ENCODE assay signal across 8 mouse cellular contexts in the genomic region with DNA sequence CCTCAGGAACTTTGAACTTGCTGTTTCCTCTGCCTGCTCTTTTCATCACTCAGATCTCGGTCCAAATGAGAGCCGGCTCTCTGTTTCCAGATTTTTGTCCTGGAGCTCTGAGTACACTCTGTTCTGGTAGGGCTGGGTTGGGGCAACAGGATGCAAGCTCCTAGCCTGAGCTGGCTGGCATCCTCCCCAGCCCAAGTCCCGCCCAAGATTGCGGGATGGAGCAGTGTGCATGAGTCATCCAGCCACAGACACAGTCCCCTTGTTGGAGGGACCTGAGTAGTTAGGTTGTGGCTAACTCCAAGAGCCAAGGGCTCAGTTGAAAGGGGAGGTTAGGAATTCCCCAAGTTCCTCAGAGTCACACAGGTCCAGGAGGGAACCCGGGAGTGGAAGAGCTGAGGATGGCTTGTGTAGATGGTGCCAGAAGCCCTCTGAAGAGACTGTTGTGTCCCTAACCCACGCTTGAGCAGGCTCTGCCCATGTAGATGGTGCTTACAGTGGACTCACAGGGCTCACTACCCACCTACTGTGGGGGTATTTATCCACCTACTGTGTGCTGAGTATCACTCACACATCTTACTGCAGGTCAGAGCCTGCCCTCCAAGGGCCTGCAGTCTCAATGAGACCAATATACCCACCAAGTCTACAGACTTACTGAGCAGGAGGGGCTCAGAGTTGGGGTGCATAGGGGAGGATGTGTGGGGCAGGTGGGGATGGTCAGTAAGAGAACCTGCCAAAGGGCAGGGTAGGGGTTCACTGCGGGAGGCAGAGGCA. TPM values are rescaled to one million over a fixed set of nuclear protein-coding genes. Genes with fewer than 3 reads are reported as not detected.
DNase-seq lines count a peak whose midpoint lies in the region; ATAC-seq and TF ChIP-seq lines count a peak whose summit lies in the region.

No protein-coding gene starts in this region.

- H3K79me2 ChIP-seq in macrophage (ENCODE audit: inconsistent target) = no peaks in the 10 kb centered on the region

- no peaks in the 10 kb centered on the region for H3K36me3 ChIP-seq in limb, embryonic 14.5 days (ENCODE audit: control insufficient read depth, insufficient read depth, low read length)
- no peaks in the 10 kb centered on the region for H3K36me3 ChIP-seq in limb, embryonic 10.5 days
- H3K36me3 ChIP-seq in heart, embryonic 16.5 days (ENCODE audit: control insufficient read depth, insufficient read depth) = no peaks in the 10 kb centered on the region
- H3K36me3 ChIP-seq in macrophage (ENCODE audit: inconsistent target) = no peaks in the 10 kb centered on the region
- no peaks in the 10 kb centered on the region for H3K36me3 ChIP-seq in forebrain, embryonic 14.5 days (ENCODE audit: control insufficient read depth, insufficient read depth, low read length)
- H3K36me3 ChIP-seq in midbrain, embryonic 13.5 days = no peaks in the 10 kb centered on the region

- H3K27ac ChIP-seq in limb, embryonic 14.5 days (replicated peaks; ENCODE audit: low read depth, low read length) = 0 out of 2 replicates have a peak overlapping the region, but pooled peaks have one; percentile 13
- H3K27ac ChIP-seq in limb, embryonic 10.5 days = no peak overlapping the region
- H3K27ac ChIP-seq in heart, embryonic 16.5 days (ENCODE audit: low read length) = no peak overlapping the region
- peak overlapping the region; percentile 40 for H3K27ac ChIP-seq in macrophage
- H3K27ac ChIP-seq in forebrain, embryonic 14.5 days (ENCODE audit: low read depth, low read length) = no peak overlapping the region
- no peak overlapping the region for H3K27ac ChIP-seq in midbrain, embryonic 13.5 days

- H3K27me3 ChIP-seq in limb, embryonic 14.5 days (ENCODE audit: control insufficient read depth, insufficient read depth, low read length) = no peaks in the 10 kb centered on the region
- no peaks in the 10 kb centered on the region for H3K27me3 ChIP-seq in limb, embryonic 10.5 days (ENCODE audit: low read depth, poor library complexity, severe bottlenecking)
- no peaks in the 10 kb centered on the region for H3K27me3 ChIP-seq in heart, embryonic 16.5 days (ENCODE audit: control insufficient read depth, insufficient read depth, low read length)
- no peaks in the 10 kb centered on the region for H3K27me3 ChIP-seq in forebrain, embryonic 14.5 days (replicated peaks; ENCODE audit: control insufficient read depth, insufficient read depth, low read length)
- H3K27me3 ChIP-seq in midbrain, embryonic 13.5 days = no peaks in the 10 kb centered on the region

- no peak for TF ChIP-seq POLR2A in limb, embryonic 14.5 days (IDR thresholded peaks at IDR 0.05; ENCODE audit: borderline replicate concordance, extremely low read depth, insufficient read depth, insufficient read length)

- WGBS in limb, embryonic 14.5 days = 86% methylated on average over 7 of the region's 7 CpGs
- 85% methylated on average over 7 of the region's 7 CpGs for WGBS in limb, embryonic 10.5 days
- 62% methylated on average over 7 of the region's 7 CpGs for WGBS in heart, embryonic 16.5 days
- 42% methylated on average over 6 of the region's 7 CpGs for WGBS in macrophage (ENCODE audit: missing documents)
- 85% methylated on average over 7 of the region's 7 CpGs for WGBS in forebrain, embryonic 14.5 days
- 87% methylated on average over 7 of the region's 7 CpGs for WGBS in midbrain, embryonic 13.5 days

- no peak for ATAC-seq in limb, embryonic 14.5 days (ENCODE audit: low FRiP score, low read depth)
- ATAC-seq in heart, embryonic 16.5 days (replicated peaks; ENCODE audit: extremely low read depth, insufficient read depth, low FRiP score) = 0 out of 2 replicates have a peak, but pooled peaks have one; percentile 45
- ATAC-seq in forebrain, embryonic 14.5 days = no peak
- ATAC-seq in megakaryocyte-erythroid progenitor cell, adult 5-6 weeks (replicated peaks; ENCODE audit: low FRiP score, low TSS enrichment, poor library complexity, severe bottlenecking) = no peak
- ATAC-seq in midbrain, embryonic 13.5 days = no peak

- H3K9ac ChIP-seq in limb, embryonic 14.5 days (ENCODE audit: low read depth, low read length, severe bottlenecking) = no peak overlapping the region
- no peak overlapping the region for H3K9ac ChIP-seq in heart, embryonic 16.5 days (ENCODE audit: low read length)
- H3K9ac ChIP-seq in forebrain, embryonic 14.5 days (ENCODE audit: low read length) = no peak overlapping the region
- H3K9ac ChIP-seq in midbrain, embryonic 13.5 days (replicated peaks) = no peak overlapping the region

- no peaks in the 10 kb centered on the region for H3K4me1 ChIP-seq in limb, embryonic 14.5 days (ENCODE audit: control insufficient read depth, insufficient read depth, low read length)
- no peaks in the 10 kb centered on the region for H3K4me1 ChIP-seq in limb, embryonic 10.5 days
- H3K4me1 ChIP-seq in heart, embryonic 16.5 days (ENCODE audit: control insufficient read depth, insufficient read depth, low read length) = peaks cover 2% of the 10 kb centered on the region; the same call in 1 of the 2 replicates
- H3K4me1 ChIP-seq in forebrain, embryonic 14.5 days (ENCODE audit: control insufficient read depth, insufficient read depth, low read length) = no peaks in the 10 kb centered on the region
- no peaks in the 10 kb centered on the region for H3K4me1 ChIP-seq in midbrain, embryonic 13.5 days (replicated peaks)

- peak; percentile 10 for DNase-seq in limb, embryonic 14.5 days (ENCODE audit: low spot score)
- no peak for DNase-seq in limb, embryonic 10.5 days (ENCODE audit: low spot score)
- DNase-seq in adrenal gland, adult (ENCODE audit: inconsistent age in 2 of 2, low spot score in 1 of 2) = peak; percentile 95
- no peak for DNase-seq in forebrain, embryonic 14.5 days (ENCODE audit: low spot score)

- H3K9me3 ChIP-seq in limb, embryonic 14.5 days (ENCODE audit: control insufficient read depth, low read length) = no peaks in the 10 kb centered on the region
- no peaks in the 10 kb centered on the region for H3K9me3 ChIP-seq in limb, embryonic 10.5 days (replicated peaks)
- no peaks in the 10 kb centered on the region for H3K9me3 ChIP-seq in heart, embryonic 16.5 days (replicated peaks; ENCODE audit: control insufficient read depth, low read length)
- no peaks in the 10 kb centered on the region for H3K9me3 ChIP-seq in forebrain, embryonic 14.5 days (replicated peaks; ENCODE audit: control insufficient read depth, low read length)
- H3K9me3 ChIP-seq in midbrain, embryonic 13.5 days = no peaks in the 10 kb centered on the region

- no peak overlapping the region for H3K4me3 ChIP-seq in limb, embryonic 14.5 days (replicated peaks; ENCODE audit: low read length)
- H3K4me3 ChIP-seq in limb, embryonic 10.5 days = no peak overlapping the region
- H3K4me3 ChIP-seq in heart, embryonic 16.5 days (ENCODE audit: low read length) = no peak overlapping the region
- no peak overlapping the region for H3K4me3 ChIP-seq in macrophage (ENCODE audit: inconsistent target)
- no peak overlapping the region for H3K4me3 ChIP-seq in forebrain, embryonic 14.5 days (ENCODE audit: low read depth, low read length)
- H3K4me3 ChIP-seq in midbrain, embryonic 13.5 days (replicated peaks) = no peak overlapping the region

- no peak overlapping the region for H3K4me2 ChIP-seq in limb, embryonic 14.5 days (replicated peaks; ENCODE audit: low read depth, low read length, severe bottlenecking)
- no peak overlapping the region for H3K4me2 ChIP-seq in heart, embryonic 16.5 days (ENCODE audit: low read depth, low read length)
- H3K4me2 ChIP-seq in forebrain, embryonic 14.5 days (ENCODE audit: low read length) = no peak overlapping the region
- no peak overlapping the region for H3K4me2 ChIP-seq in midbrain, embryonic 13.5 days (replicated peaks)

RNA-seq across cellular contexts. Expression of gene Jade2, which starts 17.0 kb away (rescaled TPM):
- 5.2 and 5.7 TPM in 2 replicates for polyA plus RNA-seq in limb, embryonic 14.5 days (2012; rRNA removed)
- polyA plus RNA-seq in limb, embryonic 14.5 days (2014; fragmentation: Nextera tagmentation; extraction: Ambion mirVana) = 1.7 and 1.8 TPM in 2 replicates
- 0.69 and 0.78 TPM in 2 replicates for polyA plus RNA-seq in limb, embryonic 10.5 days (2016; fragmentation: Nextera tagmentation; extraction: Ambion mirVana)
- 1.4 and 1.6 TPM in 2 replicates for polyA plus RNA-seq in heart, embryonic 16.5 days (2015; fragmentation: Nextera tagmentation; extraction: Ambion mirVana)
- 100 to 1,000 TPM in 5 of 26 experiments, 10 to 100 TPM in 21; 20.0 to 162 (median 72.9) TPM for total RNA-seq in macrophage (2018; cell fraction: chromatin; rRNA removed)
- 10 to 100 TPM; 25.3 to 91.3 (median 56.1) TPM for total RNA-seq in macrophage (2018; cell fraction: cytosol; rRNA removed)
- 100 to 1,000 TPM in 5 of 26 experiments, 10 to 100 TPM in 21; 28.2 to 135 (median 67.7) TPM for total RNA-seq in macrophage (2018; cell fraction: nucleus; rRNA removed)
- polyA plus RNA-seq in macrophage (2018) = 30.8 to 37.9 TPM (median 31.3 TPM) in 3 replicates
- 0.20 and 0.23 TPM in 2 replicates for polyA plus RNA-seq in forebrain, embryonic 14.5 days (2014; fragmentation: Nextera tagmentation; extraction: Ambion mirVana)
- 11.1 and 12.1 TPM in 2 replicates for total RNA-seq in megakaryocyte-erythroid progenitor cell, adult 5-6 weeks (2014; fragmentation: Nextera tagmentation)
- 7.1 and 8.9 TPM in 2 replicates for total RNA-seq in megakaryocyte-erythroid progenitor cell, adult 5-6 weeks (2017)
- polyA plus RNA-seq in midbrain, embryonic 13.5 days (2015; fragmentation: Nextera tagmentation; extraction: Ambion mirVana) = 0.31 and 0.32 TPM in 2 replicates

Comparison
In these comparisons a context has a peak if more than half of its experiments do, and no peak if none do; other contexts are left out.
1. DNase-seq: peak in limb, embryonic 14.5 days (single experiment) and adrenal gland, adult (2 of 2); none in limb, embryonic 10.5 days (single experiment) and forebrain, embryonic 14.5 days (single experiment).
2. H3K27ac ChIP-seq: peak in limb, embryonic 14.5 days (single experiment) and macrophage (single experiment); none in limb, embryonic 10.5 days (single experiment), heart, embryonic 16.5 days (single experiment), forebrain, embryonic 14.5 days (single experiment) and midbrain, embryonic 13.5 days (single experiment).